Mouse (Mus musculus) kidney, adult 11 months (tissue): ENCODE measurements around the gene Slc30a2.
A peak's percentile ranks its signal among the peaks of the same experiment; 100 is the strongest.

Source experiments
- DNase-seq: peaks from one replicate; pipeline ENCODE4 v3.0.0; 2022

Slc30a2 gene

DNA sequence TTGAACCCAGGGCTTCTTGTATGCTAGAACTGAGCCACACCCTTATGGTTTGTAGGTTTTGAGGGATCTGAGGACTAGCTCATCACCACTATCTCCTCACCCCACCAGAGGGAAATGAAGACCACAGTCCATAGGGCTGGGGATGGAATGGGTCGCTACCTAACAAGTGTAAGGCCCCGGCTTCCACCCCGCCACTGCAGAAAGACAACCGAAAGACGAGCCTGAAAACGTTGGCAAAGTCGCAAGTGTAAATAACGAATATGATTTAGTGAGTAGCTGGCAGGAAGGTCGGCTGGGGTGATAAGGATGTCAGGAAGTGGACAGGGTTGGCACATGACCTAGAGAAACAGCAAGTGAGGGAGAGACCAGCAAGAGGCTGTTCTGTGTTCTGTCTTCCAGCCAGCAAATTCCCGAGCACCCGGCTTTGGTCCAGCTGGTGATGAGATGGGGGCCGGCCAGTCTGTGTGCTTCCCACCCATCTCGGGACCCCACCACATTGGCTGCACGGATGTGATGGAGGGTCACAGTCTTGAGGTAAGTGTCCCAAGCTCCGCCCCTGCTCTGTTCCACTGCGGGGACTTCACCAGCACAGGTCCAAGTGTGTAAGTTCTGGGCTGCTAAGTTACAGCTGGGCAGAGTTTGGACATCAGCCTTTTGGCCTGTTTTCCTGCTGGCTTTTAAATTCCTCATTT is 59.7 kb downstream of the Slc30a2 start:
- peak; percentile 47 for DNase-seq

- no peak for DNase-seq
These were observed 60.7 kb downstream of the Slc30a2 start for GRCm38 (mm10) chr4:134403721-134404120.
